Mouse (Mus musculus): Measurements from ENCODE around the gene Camta1.

GRCm38 (mm10) chr4:151238970-151239684 lies 622.5 kb downstream of the Camta1 start:
- TF ChIP-seq CTCF (conservative IDR thresholded peaks at IDR 0.05; ENCODE audit: low read length) (peak; percentile 56), NANOG (IDR thresholded peaks at IDR 0.05; ENCODE audit: borderline replicate concordance, low read length) (no peak)
